Mouse (Mus musculus) hindbrain, embryonic 10.5 days (tissue): ENCODE results near the gene Mis12. TPM values are rescaled to one million over a fixed set of nuclear protein-coding genes. Genes with fewer than 3 reads are reported as not detected.

Source experiments
- DNase-seq: peaks from one replicate; pipeline ENCODE4 v3.0.0-alpha.2; 2017; ENCODE audit warnings: low spot score
- H3K27ac ChIP-seq: fragments of 300-500 bp; sonication (generic); 2 replicates; pipeline ENCODE4 v1.5.1; 2016; ENCODE audit warnings: mild to moderate bottlenecking, moderate library complexity
- H3K27me3 ChIP-seq: fragments of 300-500 bp; sonication (generic); 2 replicates; pipeline ENCODE4 v1.6.1; 2016; ENCODE audit warnings: mild to moderate bottlenecking; ENCODE audit not compliant: poor library complexity, insufficient read depth, severe bottlenecking
- H3K36me3 ChIP-seq: fragments of 300-500 bp; sonication (generic); 2 replicates; pipeline ENCODE4 v1.6.1; 2016; ENCODE audit warnings: mild to moderate bottlenecking, moderate library complexity
- H3K4me1 ChIP-seq: fragments of 300-500 bp; sonication (generic); replicated peaks from 2 replicates; pipeline ENCODE4 v1.6.1; 2016; ENCODE audit warnings: mild to moderate bottlenecking
- H3K4me3 ChIP-seq: fragments of 300-500 bp; sonication (generic); 2 replicates; pipeline ENCODE4 v1.5.1; 2016; ENCODE audit warnings: mild to moderate bottlenecking, moderate library complexity
- H3K9me3 ChIP-seq: fragments of 300-500 bp; sonication (generic); 2 replicates; pipeline ENCODE4 v1.6.1; 2016; ENCODE audit warnings: mild to moderate bottlenecking, moderate library complexity
- WGBS: fragments of 180-500 bp; shearing (Covaris S2); methylation state at CpG from one replicate; pipeline ENCODE4 v1.1.7; 2016; 5-methylcytosine and 5-hydroxymethylcytosine counted together
- polyA plus RNA-seq: library from polyadenylated mRNA; unstranded; fragments of >200 nt; fragmentation: Nextera tagmentation; extraction: Ambion mirVana; gene quantifications from 2 replicates; pipeline ENCODE4 v1.2.1, GENCODE M21; 2016

Gene Mis12
- 50.8 and 62.6 TPM in 2 replicates for polyA plus RNA-seq

DNA sequence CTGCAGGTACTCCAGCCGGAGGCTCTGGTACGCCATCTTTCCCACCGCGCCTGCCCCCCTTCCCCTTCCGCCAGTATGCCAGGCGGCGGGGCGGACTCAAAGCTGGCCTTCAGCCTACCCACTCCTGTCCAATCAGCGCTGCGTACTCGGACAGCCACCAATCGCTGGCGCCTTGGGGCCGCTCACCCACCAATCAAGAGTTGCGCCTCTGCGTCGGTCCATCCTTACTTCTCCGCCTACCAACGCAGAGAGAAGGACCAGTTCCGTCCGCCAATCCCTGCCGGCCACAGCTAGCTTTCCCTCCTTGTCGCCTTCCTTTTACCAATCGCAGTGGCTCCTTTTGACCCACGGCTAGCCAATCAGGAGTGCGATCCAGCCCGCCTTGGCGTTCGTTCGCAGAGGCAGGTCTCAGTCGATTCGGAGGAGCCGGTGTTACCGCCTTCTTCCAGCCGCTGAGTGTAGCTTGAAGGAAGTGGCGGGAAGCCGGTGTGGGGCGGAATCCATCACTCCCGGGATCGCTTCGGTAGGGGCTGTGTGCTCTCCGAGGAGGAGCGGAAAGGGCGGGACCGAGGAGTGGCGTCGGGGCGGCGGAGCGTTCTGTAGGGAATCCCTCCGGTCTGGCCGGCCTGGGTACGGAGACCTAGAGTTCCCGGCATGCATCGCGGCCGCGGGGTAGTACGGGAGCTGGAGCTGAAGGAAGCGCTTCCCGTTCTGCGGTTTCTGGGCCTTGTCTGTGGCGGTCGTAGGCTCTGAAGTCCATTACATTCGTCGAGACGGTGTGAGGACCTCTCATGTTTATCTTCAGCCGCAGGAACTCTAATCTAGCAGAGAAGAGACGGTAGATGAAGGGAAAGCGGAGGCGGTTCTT is at the start of gene Mis12, which contains the start of gene Derl2:
Mis12 (plus strand) TSS at position 411 of the 868 bp plus-strand sequence.
Derl2 (minus strand) TSS at position 641 of the 868 bp plus-strand sequence.
- peaks cover 37% of the 10 kb centered on the region for H3K4me1 ChIP-seq
- H3K27ac ChIP-seq: peak within 1 kb of the TSS; percentile 95
- H3K36me3 ChIP-seq: peaks cover 46% of the 10 kb centered on the region
- no peaks in the 10 kb centered on the region for H3K9me3 ChIP-seq
- H3K27me3 ChIP-seq: no peaks in the 10 kb centered on the region
- DNase-seq: peak; percentile 98
- under 1% methylated on average over 71 of the region's 71 CpGs for WGBS
- H3K4me3 ChIP-seq: peak within 1 kb of the TSS; percentile 82

DNA sequence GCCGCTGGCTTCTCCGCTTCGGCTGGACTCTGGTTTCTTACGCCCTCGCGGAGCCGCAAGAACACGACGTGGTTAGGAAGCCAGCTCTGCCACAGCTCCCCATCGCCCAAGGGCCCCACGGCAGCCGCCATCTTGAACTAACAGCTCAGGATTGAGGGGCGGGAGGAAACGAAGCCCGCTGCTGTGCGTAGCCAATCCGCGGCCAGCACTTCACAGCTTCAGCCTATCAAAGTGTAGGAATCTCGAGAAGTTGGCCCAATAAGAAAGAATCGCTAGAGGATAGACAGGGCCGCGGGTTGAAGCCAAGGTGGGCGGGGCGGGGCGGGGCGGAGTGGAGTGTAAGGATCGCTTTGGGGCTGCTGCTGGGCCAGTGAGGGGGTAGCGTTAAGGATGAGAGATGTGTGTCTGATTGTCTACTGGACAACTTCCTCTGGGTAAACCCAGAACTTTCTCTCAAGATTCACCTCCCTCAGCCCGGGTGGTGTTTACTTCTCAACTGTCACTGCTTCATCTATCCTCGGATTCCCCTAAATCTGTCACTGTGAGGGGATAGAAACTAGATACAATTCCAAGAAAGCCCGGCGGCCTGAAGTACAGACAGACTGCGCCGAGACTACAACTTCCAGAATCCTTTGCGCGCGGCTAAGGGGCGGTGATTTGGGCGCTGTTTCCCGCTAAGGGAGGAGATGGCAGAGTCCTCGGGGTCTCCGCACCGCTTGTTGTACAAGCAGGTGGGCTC is 49.4 kb upstream of the Mis12 start, which contains the start of the genes Nup88 and Rpain:
Nup88 (minus strand) TSS at position 153 of the 739 bp plus-strand sequence.
Rpain (plus strand) TSS at position 393 of the 739 bp plus-strand sequence.
- under 1% methylated on average over 43 of the region's 43 CpGs for whole genome bisulfite sequencing
- Histone ChIP-seq H3K4me1 (peaks cover 22% of the 10 kb centered on the region), H3K27ac (peak within 1 kb of the TSS; percentile 94), H3K36me3 (peaks cover 54% of the 10 kb centered on the region), H3K9me3 (no peaks in the 10 kb centered on the region), H3K4me3 (peak within 1 kb of the TSS; percentile 93), H3K27me3 (no peaks in the 10 kb centered on the region)
- DNase-seq: peak; percentile 95

DNA sequence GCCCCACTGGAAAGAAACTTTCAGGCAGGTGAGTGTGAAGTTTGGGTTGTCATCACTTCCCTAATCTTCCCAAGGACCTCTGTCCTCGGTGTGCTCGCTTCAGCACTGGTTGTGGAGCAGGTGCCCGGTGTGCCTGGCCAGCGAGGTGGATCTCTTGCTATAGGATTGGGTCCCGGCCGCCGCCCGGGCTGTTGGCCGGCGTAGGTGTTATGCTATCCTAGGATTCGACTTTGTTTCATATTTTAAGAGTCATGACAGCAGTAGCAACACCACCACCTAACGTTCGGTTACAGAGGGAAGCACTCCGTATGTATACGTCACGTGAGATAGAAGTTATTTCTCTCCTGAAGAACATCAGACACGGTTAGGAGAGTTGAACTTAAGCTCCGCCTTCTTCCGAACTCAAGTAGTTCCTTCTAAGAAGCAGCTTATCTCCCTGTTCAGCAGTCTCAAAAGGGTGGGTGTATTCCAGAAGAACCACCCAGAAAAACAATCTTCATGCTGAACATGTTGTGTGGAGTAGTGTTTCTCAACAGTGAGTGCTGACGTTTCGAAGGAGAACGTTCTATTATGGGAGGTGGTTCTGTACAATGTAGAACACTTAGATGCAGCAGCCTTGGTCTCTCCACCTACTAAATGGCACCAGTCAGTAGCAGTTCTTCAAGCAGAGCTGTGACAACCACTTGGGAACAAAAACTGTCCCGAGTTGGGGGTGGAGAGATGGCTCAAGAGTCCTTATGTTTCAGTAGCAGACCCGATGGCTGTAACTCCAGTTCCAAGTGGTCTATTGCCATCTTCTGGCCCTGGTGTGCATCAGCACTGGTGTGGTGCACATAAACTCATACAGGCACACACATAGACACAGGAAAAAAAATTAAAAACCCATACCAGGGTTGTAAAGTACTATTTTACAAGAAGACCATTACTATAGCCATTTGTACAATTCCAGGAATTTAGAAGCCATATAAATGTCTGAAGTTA is 48.6 kb upstream of the Mis12 start:
- Histone ChIP-seq H3K9me3 (no peaks in the 10 kb centered on the region), H3K4me1 (peaks cover 22% of the 10 kb centered on the region), H3K27ac (peak overlapping the region; percentile 94), H3K36me3 (peaks cover 54% of the 10 kb centered on the region), H3K4me3 (peak overlapping the region; percentile 93), H3K27me3 (no peaks in the 10 kb centered on the region)
- no peak for DNase-seq
- WGBS: 19% methylated on average over 24 of the region's 24 CpGs

DNA sequence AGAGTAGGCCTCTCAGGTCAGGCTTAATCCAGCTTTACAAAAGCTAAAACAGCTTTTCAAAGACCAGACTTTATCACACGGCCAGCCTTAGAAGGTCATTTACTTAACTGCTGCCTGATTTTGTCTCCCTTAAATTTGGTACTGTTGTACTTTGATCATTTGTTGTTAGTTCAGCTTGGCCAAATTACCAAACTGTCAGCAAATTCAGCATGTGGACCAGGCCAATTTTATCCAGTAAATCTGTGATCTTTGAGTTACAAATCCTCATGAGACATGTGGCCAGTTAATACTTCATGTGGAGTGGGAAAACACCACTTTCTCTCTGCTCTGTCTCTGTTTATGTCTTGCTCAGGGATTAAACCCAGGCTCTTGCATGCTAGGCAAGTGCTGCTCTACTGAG is 46.8 kb upstream of the Mis12 start:
- no peak for DNase-seq
- Histone ChIP-seq H3K4me3 (no peak overlapping the region), H3K27me3 (no peaks in the 10 kb centered on the region), H3K27ac (no peak overlapping the region), H3K36me3 (peaks cover 58% of the 10 kb centered on the region), H3K4me1 (peaks cover 22% of the 10 kb centered on the region), H3K9me3 (no peaks in the 10 kb centered on the region)
- WGBS: 82% methylated on average over 1 of the region's 1 CpGs

DNA sequence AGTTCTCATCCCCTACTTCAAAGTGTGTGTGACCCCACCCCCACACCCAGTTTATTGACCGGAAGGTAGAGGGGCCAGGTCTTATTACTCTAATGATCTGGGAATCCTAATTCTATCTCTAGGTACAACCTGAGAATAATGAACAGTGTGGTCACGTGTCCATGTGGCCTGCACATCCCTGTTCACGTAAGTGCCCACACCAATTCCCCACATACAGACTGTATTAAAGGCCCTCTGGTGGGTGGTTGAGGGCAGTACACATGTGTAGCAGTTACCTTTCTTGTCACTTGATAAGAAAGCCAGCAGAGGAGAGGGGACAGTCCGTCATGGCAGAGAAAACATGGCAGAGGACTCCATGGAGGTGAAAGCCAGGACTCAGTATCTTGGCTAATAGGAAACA is 45.5 kb upstream of the Mis12 start:
- DNase-seq: peak; percentile 12
- no peaks in the 10 kb centered on the region for H3K9me3 ChIP-seq
- H3K27ac ChIP-seq: no peak overlapping the region
- 80% methylated on average over 4 of the region's 4 CpGs for WGBS
- H3K36me3 ChIP-seq: peaks cover 69% of the 10 kb centered on the region
- H3K4me1 ChIP-seq: peaks cover 11% of the 10 kb centered on the region
- H3K4me3 ChIP-seq: no peak overlapping the region
- H3K27me3 ChIP-seq: no peaks in the 10 kb centered on the region

DNA sequence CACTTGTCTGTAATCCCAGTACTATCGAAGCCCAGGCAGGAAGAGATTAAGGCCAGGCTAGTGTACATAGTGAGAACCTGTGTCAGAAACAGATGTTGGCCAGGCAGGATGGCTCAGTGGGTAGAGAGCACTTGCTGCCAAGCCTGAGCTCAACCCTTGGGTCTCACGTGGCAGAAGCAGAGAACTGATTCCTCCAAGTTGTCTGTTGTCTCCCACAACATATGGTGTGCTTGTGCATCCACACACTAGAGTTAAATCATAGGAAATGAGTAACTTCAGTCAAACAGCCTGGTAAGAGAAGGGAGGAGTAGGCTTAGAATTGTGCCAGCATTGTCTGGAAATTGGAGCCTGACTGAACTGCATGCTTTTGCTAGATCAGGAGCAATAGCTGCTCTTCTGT is 44.2 kb upstream of the Mis12 start:
- Histone ChIP-seq H3K4me1 (peaks cover 8% of the 10 kb centered on the region), H3K27me3 (no peaks in the 10 kb centered on the region), H3K36me3 (peaks cover 81% of the 10 kb centered on the region), H3K4me3 (no peak overlapping the region), H3K9me3 (no peaks in the 10 kb centered on the region), H3K27ac (no peak overlapping the region)
- 82% methylated on average over 2 of the region's 2 CpGs for WGBS
- no peak for DNase-seq

DNA sequence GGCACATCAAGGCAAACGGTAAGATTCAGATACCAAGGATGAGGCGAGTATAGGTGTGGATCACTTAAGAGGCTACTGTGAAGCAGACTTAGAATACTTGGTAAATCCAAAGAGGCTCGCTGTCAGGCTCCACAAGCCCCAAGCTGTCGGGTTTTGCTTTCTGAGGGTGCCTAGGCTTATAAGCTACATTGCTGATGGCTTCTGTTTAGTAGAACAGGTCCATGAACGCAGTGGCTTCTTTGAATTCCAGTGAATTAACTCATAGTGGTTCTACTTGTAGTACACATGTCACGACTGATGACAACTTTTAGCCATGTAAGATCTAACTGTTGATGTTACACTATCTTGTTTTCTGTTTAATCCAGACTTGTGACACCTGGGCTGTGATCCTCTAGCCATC is 42.1 kb upstream of the Mis12 start:
- peaks cover 13% of the 10 kb centered on the region for H3K4me1 ChIP-seq
- DNase-seq: no peak
- H3K36me3 ChIP-seq: peaks cover 93% of the 10 kb centered on the region
- H3K27ac ChIP-seq: no peak overlapping the region
- no peaks in the 10 kb centered on the region for H3K9me3 ChIP-seq
- whole genome bisulfite sequencing: 88% methylated on average over 6 of the region's 6 CpGs
- no peak overlapping the region for H3K4me3 ChIP-seq
- no peaks in the 10 kb centered on the region for H3K27me3 ChIP-seq

DNA sequence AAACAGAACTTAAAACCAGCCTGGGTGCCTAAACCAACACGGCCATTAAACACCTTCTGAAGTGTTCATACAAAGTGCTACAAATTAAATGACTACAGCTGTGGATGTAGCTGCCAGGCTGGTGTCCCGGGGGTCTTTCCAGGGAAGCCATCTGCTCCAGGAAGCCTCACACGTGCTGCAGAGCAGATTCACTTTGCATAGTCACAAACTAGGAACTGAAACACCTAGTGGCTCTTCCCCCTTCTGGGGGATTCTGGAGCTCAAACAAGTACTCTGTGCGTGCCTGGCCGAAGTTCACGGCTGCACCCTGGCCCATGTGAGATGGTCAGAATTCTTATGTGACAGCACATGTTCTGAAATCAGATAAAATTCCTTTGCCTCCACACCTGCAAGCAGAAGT is 39.2 kb upstream of the Mis12 start:
- 89% methylated on average over 6 of the region's 6 CpGs for WGBS
- Histone ChIP-seq H3K36me3 (peaks cover 77% of the 10 kb centered on the region), H3K4me1 (peaks cover 13% of the 10 kb centered on the region), H3K27me3 (no peaks in the 10 kb centered on the region), H3K4me3 (no peak overlapping the region), H3K9me3 (no peaks in the 10 kb centered on the region), H3K27ac (no peak overlapping the region)
- DNase-seq: no peak

DNA sequence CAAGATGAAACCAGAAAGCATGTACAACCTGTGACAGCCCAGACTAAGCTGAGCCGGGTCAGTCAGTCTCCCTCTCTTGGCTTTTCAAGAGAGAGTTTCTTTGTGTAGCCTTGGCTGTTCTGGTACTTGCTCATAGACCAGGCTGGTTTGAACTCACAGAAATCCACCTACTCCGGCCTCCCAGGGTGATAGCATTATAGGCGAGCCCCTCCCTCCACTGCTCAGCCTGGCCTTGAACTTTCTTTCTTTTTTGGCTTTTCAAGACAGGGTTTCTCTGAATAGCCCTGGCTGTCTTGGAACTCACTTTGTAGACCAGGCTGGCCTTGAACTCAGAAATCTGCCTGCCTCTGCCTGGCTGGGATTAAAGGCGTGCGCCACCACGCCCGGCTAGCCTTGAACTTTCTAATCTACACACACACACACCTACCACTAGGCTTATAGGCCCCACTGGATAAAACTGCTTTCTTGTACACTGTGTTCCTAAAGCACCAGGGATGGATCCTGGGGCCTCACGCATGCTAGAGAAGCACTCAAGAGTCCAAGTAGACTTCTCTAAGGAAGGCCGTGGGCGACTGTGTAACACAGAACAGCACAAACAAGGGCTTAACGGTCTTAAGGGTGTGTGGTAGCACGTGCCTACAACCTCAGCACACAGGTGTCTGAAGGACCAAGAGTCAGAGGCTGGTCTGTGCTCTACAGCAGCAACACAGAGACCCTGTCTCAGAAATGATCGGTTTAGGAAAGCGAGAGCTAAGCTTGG is 38.5 kb upstream of the Mis12 start:
- Histone ChIP-seq H3K4me3 (peak overlapping the region; percentile 75), H3K27ac (no peak overlapping the region), H3K27me3 (no peaks in the 10 kb centered on the region), H3K9me3 (no peaks in the 10 kb centered on the region), H3K36me3 (peaks cover 77% of the 10 kb centered on the region), H3K4me1 (peaks cover 13% of the 10 kb centered on the region)
- no peak for DNase-seq
- WGBS: 93% methylated on average over 14 of the region's 14 CpGs

DNA sequence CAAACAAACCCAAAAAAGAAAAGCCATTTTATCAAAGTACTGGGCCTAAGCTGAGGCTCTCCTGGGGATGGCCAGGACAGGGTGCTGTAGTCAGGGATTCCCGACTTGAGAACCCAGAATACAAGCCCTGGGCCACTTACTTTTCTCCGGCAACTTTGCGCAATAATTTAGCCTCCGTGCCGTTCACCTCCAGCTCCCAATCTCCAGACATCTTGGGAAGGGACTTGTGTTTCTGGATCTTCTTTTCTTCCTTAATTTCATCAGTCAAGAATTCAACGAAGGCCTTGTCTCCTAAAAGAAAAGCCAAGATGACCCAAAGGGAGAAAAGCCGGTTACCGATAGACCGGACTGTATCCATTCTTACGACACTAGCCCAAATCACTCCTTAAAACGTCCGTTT is 37.4 kb upstream of the Mis12 start:
- Histone ChIP-seq H3K4me1 (peaks cover 13% of the 10 kb centered on the region), H3K36me3 (peaks cover 77% of the 10 kb centered on the region), H3K27me3 (no peaks in the 10 kb centered on the region), H3K9me3 (no peaks in the 10 kb centered on the region), H3K27ac (peak overlapping the region; percentile 88), H3K4me3 (peak overlapping the region; percentile 75)
- DNase-seq: no peak
- 15% methylated on average over 12 of the region's 12 CpGs for WGBS

DNA sequence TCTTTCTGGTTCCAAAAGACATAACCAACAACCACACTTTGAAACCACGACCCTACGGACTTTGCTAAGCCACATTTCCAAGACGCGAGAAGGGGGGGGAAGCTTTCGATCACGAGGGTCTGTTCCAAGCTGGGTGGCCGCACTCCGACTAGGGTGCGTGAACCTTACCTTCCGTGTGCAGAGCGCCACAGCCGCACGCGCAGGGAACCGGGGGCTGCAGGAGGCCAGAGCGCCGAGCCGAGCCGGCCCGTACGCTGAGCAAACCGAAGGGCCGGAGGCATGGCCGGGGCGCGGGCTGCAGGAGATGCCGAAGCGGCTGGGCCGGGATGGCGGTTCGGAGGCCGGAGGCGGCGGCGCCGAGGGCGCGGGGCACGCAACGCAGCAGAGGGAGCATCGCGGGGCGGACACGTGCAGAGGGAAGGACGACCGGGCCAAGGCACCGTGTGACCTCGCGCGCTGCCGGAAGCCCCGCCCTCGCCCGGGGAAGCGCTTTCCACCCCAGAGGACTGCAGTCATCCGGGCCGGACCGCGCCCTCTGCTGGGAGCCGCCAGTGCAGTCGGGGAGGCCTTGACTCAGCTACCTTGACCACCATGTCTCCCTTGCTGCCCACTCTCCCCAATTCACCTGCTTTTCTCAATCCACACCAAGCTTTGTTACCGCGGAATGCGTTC is 36.7 kb upstream of the Mis12 start, which contains the start of gene C1qbp:
C1qbp (minus strand) TSS at position 470 of the 672 bp plus-strand sequence.
- Histone ChIP-seq H3K36me3 (peaks cover 77% of the 10 kb centered on the region), H3K9me3 (no peaks in the 10 kb centered on the region), H3K4me3 (peak within 1 kb of the TSS; percentile 75), H3K4me1 (peaks cover 13% of the 10 kb centered on the region), H3K27ac (peak within 1 kb of the TSS; percentile 88), H3K27me3 (no peaks in the 10 kb centered on the region)
- 1% methylated on average over 64 of the region's 64 CpGs for WGBS
- peak; percentile 91 for DNase-seq
